Mouse (Mus musculus) inflammation-experienced regulatory T-cells (primary cell): ENCODE measurements around the gene Prima1. TPM values are rescaled to one million over a fixed set of nuclear protein-coding genes. Genes with fewer than 3 reads are reported as not detected.

Experiments used
- polyA plus RNA-seq, 2 experiments: library from polyadenylated mRNA; unstranded; fragments of 100-300 nt; shearing (Covaris generic); gene quantifications; one replicate each; pipeline ENCODE4 v1.2.1; 2017

The Prima1 gene
- polyA plus RNA-seq = not detected

GRCm38 (mm10) chr12:103242083-103242581, at the start of gene Prima1:
Gene Prima1, minus strand, starts transcription at chr12:103242150.

Other genes starting within 250 kb of the Prima1 start
- gene Fam181a, start 68.8 kb upstream of the Prima1 start, polyA plus RNA-seq = not detected
- gene Asb2, start 113.9 kb upstream of the Prima1 start, polyA plus RNA-seq = 10 to 100 TPM; 28.6 to 46.9 TPM
- 1 to 10 TPM; 2.9 to 8.3 TPM for gene Otub2, start 146.5 kb upstream of the Prima1 start, polyA plus RNA-seq
- gene 9330161L09Rik, start 165.7 kb upstream of the Prima1 start, polyA plus RNA-seq = 1 to 10 TPM; 1.4 to 1.9 TPM
- 100 to 1,000 TPM; 175 to 176 TPM for gene Ddx24, start 183.7 kb upstream of the Prima1 start, polyA plus RNA-seq
- 100 to 1,000 TPM; 333 to 416 TPM for gene Ifi27, start 192.1 kb upstream of the Prima1 start, polyA plus RNA-seq
- gene Ifi27l2a, start 201.5 kb upstream of the Prima1 start, polyA plus RNA-seq = 1,000 to 10,000 TPM in 1 of 2 experiments, 100 to 1,000 TPM in 1; 502 to 1,133 TPM
- gene Ifi27l2b, start 215.1 kb upstream of the Prima1 start, polyA plus RNA-seq = 1 to 10 TPM in 1 of 2 experiments, not detected in 1; 1.6 TPM